Mouse (Mus musculus) liver, embryonic 14.5 days (tissue): ENCODE measurements around the gene Fbxo34.

ENCODE experiments used
- CTCF ChIP-seq: IDR thresholded peaks from 2 replicates; pipeline ENCODE4 v1.5.1; 2016; ENCODE audit warnings: antibody characterized with exemption, low read depth, control low read depth
- EP300 ChIP-seq: IDR thresholded peaks from 2 replicates; pipeline ENCODE4 v1.6.1; 2016; ENCODE audit warnings: antibody characterized with exemption, low read depth

GRCm38 (mm10) chr14:47578086-47578485 lies 127.9 kb downstream of the Fbxo34 start:
- TF ChIP-seq CTCF (no peak), EP300 (no peak)
